In the genomic region with DNA sequence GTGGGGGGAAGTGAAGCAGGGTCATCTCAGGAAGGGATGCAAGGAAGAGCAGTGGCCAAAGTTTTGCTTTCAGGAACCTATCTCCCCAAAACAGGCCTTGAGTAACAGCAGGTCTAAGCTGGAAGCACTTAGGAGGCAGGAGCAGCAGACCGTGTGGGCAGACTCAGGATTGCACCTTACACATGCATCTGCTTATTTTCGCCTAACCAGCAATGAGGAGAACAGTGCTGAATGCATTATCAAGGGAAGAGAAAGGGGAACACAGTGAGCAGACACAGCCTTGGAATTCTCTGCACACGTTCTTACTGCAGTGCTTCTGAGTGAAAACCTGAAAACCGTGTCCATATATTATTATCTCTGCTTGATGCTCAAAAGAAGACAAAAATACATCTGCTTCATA, we compare ENCODE assay signal across 15 mouse cellular contexts.
"Had no signal": no experiment of that assay in that cellular context is flagged by ENCODE, and none has a peak within 500 bp of the region (broad histone marks: within the 10 kb centered on the region; RNA-seq: fewer than 3 reads in every experiment).

No protein-coding gene starts in this region.

- H3K27me3 ChIP-seq: limb, embryonic 15.5 days; liver, embryonic 12.5 days; neural tube, embryonic 13.5 days had no signal

- H3K36me3 ChIP-seq: limb, embryonic 15.5 days; liver, embryonic 12.5 days; midbrain, embryonic 10.5 days; neural tube, embryonic 13.5 days had no signal

- H3K4me3 ChIP-seq: layer of hippocampus, adult 2 months; limb, embryonic 15.5 days; liver, embryonic 12.5 days; midbrain, embryonic 10.5 days; neural tube, embryonic 13.5 days had no signal

- H3K9me3 ChIP-seq: limb, embryonic 15.5 days; liver, embryonic 12.5 days; midbrain, embryonic 10.5 days; neural tube, embryonic 13.5 days had no signal

- DNase-seq: kidney, adult 11 months; kidney, adult 9 months; kidney, postnatal 36 days; lung, embryonic 14.5 days; lung, postnatal 10 days; lung, postnatal 4 days; retina, postnatal 1 day; thymus, postnatal 4 days had no signal

- H3K27ac ChIP-seq: kidney, postnatal 0 days; layer of hippocampus, adult 2 months; limb, embryonic 15.5 days; liver, embryonic 12.5 days; midbrain, embryonic 10.5 days; neural tube, embryonic 13.5 days had no signal

- H3K4me2 ChIP-seq: limb, embryonic 15.5 days; liver, embryonic 12.5 days; lung, embryonic 14.5 days; neural tube, embryonic 13.5 days had no signal

- H3K9ac ChIP-seq: limb, embryonic 15.5 days; liver, embryonic 12.5 days; lung, embryonic 14.5 days; neural tube, embryonic 13.5 days had no signal

- ATAC-seq: liver, embryonic 12.5 days; midbrain, embryonic 16.5 days had no signal

- H3K4me1 ChIP-seq: liver, embryonic 12.5 days; midbrain, embryonic 10.5 days had no signal
